Mouse (Mus musculus) macrophage (primary cell): Measurements from ENCODE around the gene Gm6882. TPM values are rescaled to one million over a fixed set of nuclear protein-coding genes. Genes with fewer than 3 reads are reported as not detected.
"Not testable (repeated sequence)": the region's sequence is repeated elsewhere in the genome, so short reads cannot be mapped to it uniquely, and the experiment has no call there.

Source experiments
- H3K27ac ChIP-seq: fragments of 350-480 bp; formaldehyde crosslinking; 2 replicates; pipeline ENCODE4 v1.9.0; 2021
- H3K36me3 ChIP-seq: fragments of 350-480 bp; formaldehyde crosslinking; 2 replicates; pipeline ENCODE4 v1.9.0; 2021; ENCODE audit errors: inconsistent target
- H3K4me3 ChIP-seq: fragments of 350-480 bp; formaldehyde crosslinking; 2 replicates; pipeline ENCODE4 v1.9.0; 2021; ENCODE audit errors: inconsistent target
- H3K79me2 ChIP-seq: fragments of 350-480 bp; formaldehyde crosslinking; 2 replicates; pipeline ENCODE4 v1.9.0; 2021; ENCODE audit errors: inconsistent target
- WGBS: methylation state at CpG from one replicate; pipeline ENCODE4 v1.1.7; 2026; ENCODE audit warnings: inconsistent platforms; ENCODE audit not compliant: missing documents; 5-methylcytosine and 5-hydroxymethylcytosine counted together
- polyA plus RNA-seq: library from polyadenylated mRNA; stranded (reverse); fragments of 250-400 nt; gene quantifications from 3 replicates; pipeline ENCODE4 v1.2.4, GENCODE M21; 2018; ENCODE audit warnings: inconsistent platforms
- total RNA-seq, 78 experiments: library from RNA; depleted of rRNA; stranded (reverse); fragments of 250-400 nt; gene quantifications; 1 replicate in 9 of 78; 2 replicates in 24 of 78; 3 replicates in 43 of 78; 4 replicates in 2 of 78; pipeline ENCODE4 v1.2.4; 2018; ENCODE audit warnings: inconsistent platforms in 56 of 78

Gene Gm6882
- total RNA-seq (2018; cell fraction: chromatin; rRNA removed): not detected
- total RNA-seq (2018; cell fraction: cytosol; rRNA removed): not detected
- total RNA-seq (2018; cell fraction: nucleus; rRNA removed): not detected
- polyA plus RNA-seq: not detected in 3 replicates

DNA sequence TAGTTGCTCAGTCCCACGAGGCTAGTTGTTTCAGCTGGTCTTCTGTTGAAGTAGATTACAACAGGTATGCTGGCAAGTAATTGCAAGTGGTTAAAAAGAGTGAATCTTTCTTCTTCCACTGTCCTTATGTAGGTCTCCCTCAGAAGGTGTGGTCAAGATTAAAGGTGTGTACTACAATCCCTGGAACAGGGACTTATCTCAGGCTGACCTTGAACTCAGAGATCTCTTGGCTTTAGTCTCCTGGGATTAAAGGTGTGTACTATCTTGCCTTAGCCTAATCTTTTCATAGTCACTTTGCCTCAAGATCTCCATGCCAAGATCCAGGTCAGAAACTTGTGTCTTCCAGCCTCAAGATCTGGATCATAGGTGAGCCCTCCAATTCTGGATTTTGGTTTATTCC lies at the start of gene Gm6882:
Gm6882 (minus strand) TSS at position 101 of the 400 bp plus-strand sequence.
- not testable (repeated sequence) for H3K36me3 ChIP-seq, H3K27ac ChIP-seq, H3K4me3 ChIP-seq, H3K79me2 ChIP-seq
- 45% methylated on average over 1 of the region's 1 CpGs for WGBS

Other genes with a start within 250 kb of the Gm6882 start
- not detected in 3 replicates for gene Gm5157, start 242.3 kb downstream of the Gm6882 start, polyA plus RNA-seq
- gene Vmn1r124, start 172.1 kb downstream of the Gm6882 start, polyA plus RNA-seq: not detected in 3 replicates
- not detected in 3 replicates for gene Vmn1r125, start 160.6 kb downstream of the Gm6882 start, polyA plus RNA-seq
- gene Vmn1r126, start 131.3 kb downstream of the Gm6882 start, polyA plus RNA-seq: not detected in 3 replicates
- not detected in 3 replicates for gene Vmn1r127, start 112.9 kb downstream of the Gm6882 start, polyA plus RNA-seq
- gene Vmn1r128, start 83.4 kb downstream of the Gm6882 start, polyA plus RNA-seq: not detected in 3 replicates
- gene Vmn1r129, start 71.5 kb downstream of the Gm6882 start, polyA plus RNA-seq: not detected in 3 replicates
- gene Vmn1r130, start 79.0 kb upstream of the Gm6882 start, polyA plus RNA-seq: not detected in 3 replicates
- not detected in 3 replicates for gene Vmn1r131, start 113.3 kb upstream of the Gm6882 start, polyA plus RNA-seq
- gene Vmn1r132, start 181.3 kb upstream of the Gm6882 start, polyA plus RNA-seq: not detected in 3 replicates